Mouse (Mus musculus) neutrophil, adult 5-6 weeks (primary cell): ENCODE data around the gene Prkag2. TPM values are rescaled to one million over a fixed set of nuclear protein-coding genes. Genes with fewer than 3 reads are reported as not detected.
"Not testable (repeated sequence)": the region's sequence is repeated elsewhere in the genome, so short reads cannot be mapped to it uniquely, and the experiment has no call there.

Experiments
- ATAC-seq: fragments of 151-379, 151-347 bp; 2 replicates; pipeline ENCODE4 v1.8.0; 2017; ENCODE audit warnings: mild to moderate bottlenecking, moderate TSS enrichment; ENCODE audit not compliant: insufficient number of reproducible peaks, poor library complexity, low FRiP score, severe bottlenecking; ENCODE audit errors: extremely low read depth
- total RNA-seq: library from RNA; stranded (forward); fragments of 200-1000 nt; gene quantifications from 2 replicates; pipeline ENCODE4 v1.2.3, GENCODE M21; 2017

The Prkag2 gene
- total RNA-seq, 1 experiment from 2014 or later = 37.0 TPM

- ATAC-seq = no peak
Observed at GRCm38 (mm10) chr5:24826056-24826770, 274.2 kb downstream of the Prkag2 start.

- ATAC-seq = no peak
Observed at GRCm38 (mm10) chr5:24825365-24826055, 274.9 kb downstream of the Prkag2 start.

GRCm38 (mm10) chr5:24823864-24824405 is 276.5 kb downstream of the Prkag2 start:
- no peak for ATAC-seq

- ATAC-seq = no peak
Observed at GRCm38 (mm10) chr5:24822781-24823180, 277.7 kb downstream of the Prkag2 start.

- ATAC-seq = not testable (repeated sequence)
Observed at GRCm38 (mm10) chr5:24822231-24822630, 278.2 kb downstream of the Prkag2 start.

GRCm38 (mm10) chr5:24821403-24821841 is 279.0 kb downstream of the Prkag2 start:
- no peak for ATAC-seq

GRCm38 (mm10) chr5:24820627-24821026 is 279.8 kb downstream of the Prkag2 start:
- ATAC-seq = no peak

GRCm38 (mm10) chr5:24817191-24817590 is 283.3 kb downstream of the Prkag2 start:
- ATAC-seq = no peak

- 0 out of 2 replicates have a peak, but pooled peaks have one; percentile 19 for ATAC-seq
Observed at GRCm38 (mm10) chr5:24813946-24814345, 286.5 kb downstream of the Prkag2 start.

- ATAC-seq = no peak
Observed at GRCm38 (mm10) chr5:24813005-24813404, 287.4 kb downstream of the Prkag2 start.

Other genes with a start within 250 kb of the Prkag2 start
- 0.25 TPM in 1 of 2 replicates, not detected in the other for gene Galntl5, start 80.8 kb upstream of the Prkag2 start, total RNA-seq
- 40.3 and 43.2 TPM in 2 replicates for gene Galnt11, start 121.3 kb upstream of the Prkag2 start, total RNA-seq
- not detected in 2 replicates for gene E130116L18Rik, start 122.5 kb upstream of the Prkag2 start, total RNA-seq